Mouse (Mus musculus) heart, adult 2 months (tissue): ENCODE measurements around the gene Lurap1. TPM values are rescaled to one million over a fixed set of nuclear protein-coding genes. Genes with fewer than 3 reads are reported as not detected.

ENCODE experiments used
- DNase-seq, 2 experiments: peaks; one replicate each; pipeline ENCODE4 v3.0.0; 2021
- H3K27ac ChIP-seq: fragments of 200-600 bp; 2 replicates; pipeline ENCODE4 v1.8.1; 2022
- H3K27me3 ChIP-seq: fragments of 200-500 bp; 2 replicates; pipeline ENCODE4 v1.6.1; 2012; ENCODE audit warnings: mild to moderate bottlenecking, low read length, inconsistent platforms, mixed read lengths; ENCODE audit not compliant: control insufficient read depth, insufficient read depth
- H3K36me3 ChIP-seq: fragments of 200-500 bp; 2 replicates; pipeline ENCODE4 v1.6.1; 2012; ENCODE audit warnings: low read length, inconsistent platforms; ENCODE audit not compliant: control insufficient read depth, insufficient read depth
- H3K4me1 ChIP-seq: fragments of 200-500 bp; 2 replicates; pipeline ENCODE4 v1.6.1; 2011; ENCODE audit warnings: low read length; ENCODE audit not compliant: control insufficient read depth, insufficient read depth
- H3K4me3 ChIP-seq: fragments of 200-600 bp; 2 replicates; pipeline ENCODE4 v1.8.1; 2022
- H3K79me2 ChIP-seq: fragments of 200-500 bp; replicated peaks from 2 replicates; pipeline ENCODE4 v1.6.1; 2012; ENCODE audit warnings: mild to moderate bottlenecking, inconsistent platforms, low read length, moderate library complexity, mixed read lengths; ENCODE audit not compliant: control insufficient read depth, insufficient read depth
- H3K9ac ChIP-seq: fragments of 200-500 bp; 2 replicates; pipeline ENCODE4 v1.6.1; 2012; ENCODE audit warnings: low read depth, mild to moderate bottlenecking, control low read depth, inconsistent platforms, low read length, mixed read lengths
- CTCF ChIP-seq: fragments of 200-600 bp; IDR thresholded peaks from 2 replicates; pipeline ENCODE4 v1.8.1; 2022; ENCODE audit warnings: antibody characterized with exemption, mild to moderate bottlenecking, moderate library complexity
- EP300 ChIP-seq: fragments of 200-500 bp; IDR thresholded peaks from 2 replicates; pipeline ENCODE4 v1.6.1; 2011; ENCODE audit warnings: low read depth, low read length, control low read depth; ENCODE audit not compliant: insufficient read depth
- POLR2A ChIP-seq: fragments of 200-500 bp; IDR thresholded peaks from 2 replicates; pipeline ENCODE4 v1.6.1; 2011; ENCODE audit warnings: mild to moderate bottlenecking, low read depth, low read length, control low read depth; ENCODE audit not compliant: insufficient read depth
- WGBS: fragments of 180-500 bp; shearing (Covaris S2); methylation state at CpG from one replicate; pipeline ENCODE4 v1.1.7; 2018; 5-methylcytosine and 5-hydroxymethylcytosine counted together
- intact Hi-C: fragments of 180-260 bp; cut with DNase I; formaldehyde crosslinking; loops from one replicate; pipeline ENCODE4 v1.15.1; 2025
- long read RNA-seq: library from polyadenylated mRNA; stranded (forward); transcript quantifications from one replicate; pipeline ENCODE4 v2.0.0, GENCODE M21; 2021
- polyA plus RNA-seq: library from polyadenylated mRNA; depleted of rRNA; stranded (reverse); fragments of >200 nt; gene quantifications from 2 replicates; pipeline ENCODE4 v1.2.3, GENCODE M21; 2012; rRNA removed
- total RNA-seq, 2 experiments: library from RNA; stranded (reverse); gene quantifications; 2 replicates each; pipeline ENCODE4 v1.2.3; 2021

The Lurap1 gene
- total RNA-seq: 1 to 10 TPM; 4.5 to 5.4 TPM
- 2.0 and 2.9 TPM in 2 replicates for polyA plus RNA-seq
- long read RNA-seq: 0 reads

DNA sequence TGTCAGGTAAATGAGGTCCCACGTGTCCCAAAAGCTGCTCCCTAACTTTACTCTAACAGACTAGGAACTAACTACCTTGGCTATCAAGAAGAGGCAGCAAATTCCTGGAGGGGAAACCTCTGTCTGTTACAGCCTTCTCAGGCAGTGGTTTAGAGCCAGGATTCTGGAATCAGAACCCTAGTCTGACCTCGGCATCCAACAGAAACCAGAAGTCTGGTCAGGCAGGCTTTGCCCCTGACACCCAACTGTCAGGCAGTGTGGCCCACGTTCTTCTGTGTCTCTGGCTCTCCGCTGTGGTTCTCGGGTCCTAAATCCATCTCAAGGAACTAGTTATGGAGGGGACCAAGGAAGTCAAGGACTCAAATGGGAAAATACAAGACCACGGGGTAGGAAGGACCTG, at the start of gene Lurap1:
Gene Lurap1 (minus strand): TSS at position 101 of the 400 bp plus-strand sequence.
- Histone ChIP-seq H3K36me3 (no peaks in the 10 kb centered on the region), H3K27me3 (no peaks in the 10 kb centered on the region), H3K4me1 (peaks cover 2% of the 10 kb centered on the region), H3K79me2 (0 out of 2 replicates have a peak, but pooled peaks cover 2% of the 10 kb centered on the region), H3K27ac (peak within 1 kb of the TSS; percentile 95), H3K9ac (peak within 1 kb of the TSS; percentile 99), H3K4me3 (peak within 1 kb of the TSS; percentile 87)
- intact Hi-C loops: no loop called here
- no peak for TF ChIP-seq EP300
- no peak for DNase-seq
- 58% methylated on average over 6 of the region's 6 CpGs for WGBS

- 48% methylated on average over 2 of the region's 2 CpGs for WGBS
- Histone ChIP-seq H3K36me3 (no peaks in the 10 kb centered on the region), H3K4me1 (no peaks in the 10 kb centered on the region), H3K9ac (no peak overlapping the region), H3K27ac (no peak overlapping the region), H3K4me3 (no peak overlapping the region), H3K27me3 (no peaks in the 10 kb centered on the region), H3K79me2 (no peaks in the 10 kb centered on the region)
- no peak for DNase-seq
- TF ChIP-seq EP300 (no peak), CTCF (peak; percentile 56)
- intact Hi-C loops: no loop called here
Observed at GRCm38 (mm10) chr4:116198422-116198821, 47.3 kb upstream of the Lurap1 start.

GRCm38 (mm10) chr4:116193583-116194383, 42.6 kb upstream of the Lurap1 start:
- intact Hi-C loops: loop anchor here (2.0 kb wide), 1 partner anchor 17 kb away; no protein-coding TSS in a partner anchor
- peaks cover 3% of the 10 kb centered on the region for H3K4me1 ChIP-seq
- 72% methylated on average over 9 of the region's 9 CpGs for WGBS
- no peaks in the 10 kb centered on the region for H3K79me2 ChIP-seq
- DNase-seq: no peak
- H3K36me3 ChIP-seq: no peaks in the 10 kb centered on the region
- H3K4me3 ChIP-seq: no peak overlapping the region
- TF ChIP-seq EP300 (no peak), POLR2A (no peak), CTCF (no peak)
- no peaks in the 10 kb centered on the region for H3K27me3 ChIP-seq
- H3K9ac ChIP-seq: no peak overlapping the region
- H3K27ac ChIP-seq: no peak overlapping the region

DNA sequence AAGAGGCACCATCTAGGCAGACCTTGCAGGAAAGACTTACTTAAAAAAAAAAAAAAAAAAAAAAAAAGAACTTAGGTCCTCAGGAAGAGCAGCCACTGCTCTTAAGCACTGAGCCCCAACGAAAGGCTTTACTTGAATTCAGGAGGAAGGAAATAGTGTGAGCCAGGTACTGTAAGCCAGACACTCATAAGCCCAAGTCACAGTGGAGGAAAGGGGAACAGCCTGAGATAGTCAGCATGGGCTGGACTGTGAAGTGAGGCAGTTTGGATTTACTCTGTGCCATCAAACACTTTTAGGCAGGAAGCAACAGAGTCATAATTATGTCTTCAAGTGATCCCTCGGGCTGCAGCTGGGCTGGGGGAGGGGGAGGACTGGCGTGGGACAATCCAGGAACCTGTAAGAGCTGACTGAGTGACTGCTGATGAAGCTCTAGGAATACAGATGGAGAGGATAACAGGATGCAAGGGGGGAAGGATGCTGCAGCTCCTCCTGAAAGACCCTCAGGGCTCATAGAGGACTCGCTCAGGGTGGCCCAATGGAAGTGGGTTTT, 41.2 kb upstream of the Lurap1 start:
- WGBS: 41% methylated on average over 4 of the region's 4 CpGs
- peak in 1 of 2 experiments; percentile 18 for DNase-seq
- TF ChIP-seq CTCF: no peak
- TF ChIP-seq EP300: no peak
- TF ChIP-seq POLR2A: no peak
- intact Hi-C loops: loop anchor here (2.0 kb wide), 1 partner anchor 16 kb away; no protein-coding TSS in a partner anchor
- no peaks in the 10 kb centered on the region for H3K27me3 ChIP-seq
- H3K79me2 ChIP-seq: no peaks in the 10 kb centered on the region
- H3K36me3 ChIP-seq: no peaks in the 10 kb centered on the region
- H3K27ac ChIP-seq: peak overlapping the region; percentile 31
- no peak overlapping the region for H3K9ac ChIP-seq
- H3K4me1 ChIP-seq: peaks cover 3% of the 10 kb centered on the region
- no peak overlapping the region for H3K4me3 ChIP-seq

DNA sequence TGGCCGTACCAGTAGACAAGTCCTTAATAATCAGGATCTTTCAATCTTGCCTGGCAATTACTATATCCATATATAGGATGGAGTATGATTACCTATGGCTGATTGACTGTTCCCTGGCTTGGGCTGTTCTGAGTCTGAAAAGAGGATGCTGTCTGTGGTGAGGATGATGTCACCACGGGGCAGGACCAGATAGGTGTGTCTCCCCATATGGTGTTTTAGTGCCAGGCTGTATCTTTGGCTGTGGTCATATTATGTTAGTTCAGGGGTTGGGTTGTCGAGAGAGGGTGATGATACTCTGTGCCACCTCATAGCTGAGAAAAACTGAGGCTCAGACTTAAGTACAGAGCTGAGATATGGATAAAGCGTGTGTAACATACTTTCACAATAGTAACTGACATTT, 33.9 kb upstream of the Lurap1 start:
- 78% methylated on average over 4 of the region's 4 CpGs for WGBS
- intact Hi-C loops: no loop called here
- no peak for TF ChIP-seq CTCF
- TF ChIP-seq EP300: no peak
- no peak for TF ChIP-seq POLR2A

GRCm38 (mm10) chr4:116182745-116183144, 31.6 kb upstream of the Lurap1 start:
- no peaks in the 10 kb centered on the region for H3K36me3 ChIP-seq
- peaks cover 6% of the 10 kb centered on the region for H3K4me1 ChIP-seq
- no peaks in the 10 kb centered on the region for H3K27me3 ChIP-seq
- H3K79me2 ChIP-seq: no peaks in the 10 kb centered on the region
- peak overlapping the region; percentile 23; the same call in 1 of the 2 replicates for H3K4me3 ChIP-seq
- TF ChIP-seq POLR2A (peak; percentile 52), CTCF (no peak)
- 3% methylated on average over 12 of the region's 12 CpGs for WGBS
- H3K9ac ChIP-seq: 0 out of 2 replicates have a peak overlapping the region, but pooled peaks have one; percentile 2
- DNase-seq: peak; percentile 58 to 62
- intact Hi-C loops: no loop called here
- H3K27ac ChIP-seq: peak overlapping the region; percentile 72

More for the DNA sequence above, 33.9 kb upstream of the Lurap1 start:
- Histone ChIP-seq H3K4me1 (peaks cover 4% of the 10 kb centered on the region), H3K27me3 (no peaks in the 10 kb centered on the region), H3K4me3 (no peak overlapping the region), H3K27ac (no peak overlapping the region), H3K36me3 (no peaks in the 10 kb centered on the region), H3K9ac (no peak overlapping the region), H3K79me2 (no peaks in the 10 kb centered on the region)
- no peak for DNase-seq
